Mouse (Mus musculus) intestine, embryonic 16.5 days (tissue): ENCODE data around the gene Nr6a1. TPM values are rescaled to one million over a fixed set of nuclear protein-coding genes. Genes with fewer than 3 reads are reported as not detected.
A peak's percentile ranks its signal among the peaks of the same experiment; 100 is the strongest.

Source experiments
- ATAC-seq: fragments of 200-750 bp; cut with Nextera tagmentation; 2 replicates; pipeline ENCODE4 v1.8.0; 2017; ENCODE audit warnings: moderate TSS enrichment, moderate library complexity
- H3K27ac ChIP-seq: fragments of 300-500 bp; sonication (generic); 2 replicates; pipeline ENCODE4 v1.5.1; 2014; ENCODE audit warnings: mild to moderate bottlenecking, low read length
- H3K27me3 ChIP-seq: fragments of 300-500 bp; sonication (generic); replicated peaks from 2 replicates; pipeline ENCODE4 v1.6.1; 2014; ENCODE audit warnings: low read length, control low read depth, mixed read lengths; ENCODE audit not compliant: control insufficient read depth, insufficient read depth
- H3K36me3 ChIP-seq: fragments of 300-500 bp; sonication (generic); 2 replicates; pipeline ENCODE4 v1.6.1; 2014; ENCODE audit warnings: low read length, control low read depth; ENCODE audit not compliant: control insufficient read depth, insufficient read depth
- H3K4me1 ChIP-seq: fragments of 300-500 bp; sonication (generic); 2 replicates; pipeline ENCODE4 v1.6.1; 2014; ENCODE audit warnings: low read length, control low read depth, mixed read lengths; ENCODE audit not compliant: control insufficient read depth, insufficient read depth
- H3K4me2 ChIP-seq: fragments of 300-500 bp; sonication (generic); 2 replicates; pipeline ENCODE4 v1.6.1; 2014; ENCODE audit warnings: low read depth, low read length, control low read depth
- H3K4me3 ChIP-seq: fragments of 300-500 bp; sonication (generic); 2 replicates; pipeline ENCODE4 v1.5.1; 2014; ENCODE audit warnings: mild to moderate bottlenecking, low read length
- H3K9ac ChIP-seq: fragments of 300-500 bp; sonication (generic); 2 replicates; pipeline ENCODE4 v1.6.1; 2014; ENCODE audit warnings: low read depth, low read length
- H3K9me3 ChIP-seq: fragments of 300-500 bp; sonication (generic); 2 replicates; pipeline ENCODE4 v1.6.1; 2016; ENCODE audit warnings: low read length, control low read depth; ENCODE audit not compliant: control insufficient read depth
- WGBS: fragments of 180-500 bp; shearing (Covaris S2); extraction: QIAGEN DNeasy Blood & Tissue Kit; methylation state at CpG from one replicate; pipeline ENCODE4 v1.1.7; 2014; 5-methylcytosine and 5-hydroxymethylcytosine counted together
- polyA plus RNA-seq: library from polyadenylated mRNA; unstranded; fragments of >200 nt; fragmentation: Nextera tagmentation; extraction: Ambion mirVana; gene quantifications from 2 replicates; pipeline ENCODE4 v1.2.1, GENCODE M21; 2015

The Nr6a1 gene
- polyA plus RNA-seq, 1 experiment from 2014 or later, result 1.7 TPM

DNA sequence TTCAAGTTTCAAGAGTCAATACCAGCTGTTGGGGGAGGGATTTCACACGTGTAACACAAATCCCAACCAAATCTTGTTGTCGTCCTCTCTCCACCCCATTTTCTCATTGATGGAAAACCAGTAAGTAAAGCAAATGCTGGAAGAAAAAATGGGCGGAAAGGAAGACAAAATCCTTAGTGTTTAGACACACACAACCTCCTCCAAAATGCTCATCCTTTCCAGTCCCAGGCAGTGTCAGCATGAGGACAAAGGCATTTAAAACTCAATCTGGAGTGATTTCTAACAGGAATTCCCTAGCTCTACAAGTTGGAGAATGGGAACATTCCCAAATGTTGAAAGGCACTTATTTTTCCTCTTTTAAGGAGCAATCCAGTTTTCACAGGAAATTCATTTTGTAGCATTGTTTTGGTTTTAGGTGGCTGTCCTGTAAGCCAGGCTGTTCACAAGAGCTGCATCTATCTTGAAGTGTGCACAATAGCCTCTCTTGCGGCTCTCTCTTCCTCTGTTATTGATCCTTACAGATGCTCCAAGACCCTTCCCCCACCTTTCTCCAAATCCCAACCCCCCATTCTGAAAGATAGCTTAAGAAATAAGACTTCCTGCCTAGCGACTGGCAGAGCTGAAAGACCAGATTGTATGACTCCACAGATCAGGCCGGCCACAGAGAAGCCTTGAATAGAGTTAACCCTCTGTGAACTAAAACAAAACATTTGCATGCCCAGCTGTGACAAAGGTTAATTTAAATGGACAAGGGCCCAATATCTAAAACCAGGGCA, 145.4 kb downstream of the Nr6a1 start:
- no peaks in the 10 kb centered on the region for H3K9me3 ChIP-seq
- ATAC-seq, result 0 out of 2 replicates have a peak, but pooled peaks have one; percentile 28
- H3K9ac ChIP-seq, result no peak overlapping the region
- no peak overlapping the region for H3K4me3 ChIP-seq
- H3K4me2 ChIP-seq, result no peak overlapping the region
- peaks cover 6% of the 10 kb centered on the region; the same call in 1 of the 2 replicates for H3K4me1 ChIP-seq
- 21% methylated on average over 6 of the region's 6 CpGs for WGBS
- H3K27ac ChIP-seq, result no peak overlapping the region
- H3K27me3 ChIP-seq, result no peaks in the 10 kb centered on the region
- H3K36me3 ChIP-seq, result no peaks in the 10 kb centered on the region

DNA sequence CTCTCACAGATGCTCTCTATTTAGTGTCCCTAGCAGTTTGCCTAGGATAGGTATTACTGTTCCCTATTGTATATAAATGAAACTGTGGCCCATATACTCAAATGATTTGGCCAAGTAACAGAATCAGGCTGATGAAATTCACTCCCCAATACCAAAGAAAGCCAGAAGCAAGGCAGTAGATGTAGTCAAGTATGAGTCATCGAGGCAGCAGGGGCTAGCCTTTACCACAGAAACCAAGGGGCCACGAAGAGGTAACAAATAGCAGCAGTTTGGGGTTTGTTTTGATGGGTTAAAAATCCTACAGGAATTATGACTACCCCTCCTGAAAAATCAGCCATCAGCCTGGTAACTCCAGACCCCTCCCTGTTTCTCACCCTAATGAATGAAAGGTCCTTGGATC, 147.5 kb downstream of the Nr6a1 start:
- no peaks in the 10 kb centered on the region for H3K36me3 ChIP-seq
- H3K9ac ChIP-seq, result no peak overlapping the region
- no peaks in the 10 kb centered on the region for H3K9me3 ChIP-seq
- no peak overlapping the region for H3K4me2 ChIP-seq
- no peak overlapping the region for H3K27ac ChIP-seq
- no peak for ATAC-seq
- 0 out of 2 replicates have a peak, but pooled peaks cover 3% of the 10 kb centered on the region for H3K4me1 ChIP-seq
- WGBS, result 90% methylated on average over 2 of the region's 2 CpGs
- H3K4me3 ChIP-seq, result no peak overlapping the region
- H3K27me3 ChIP-seq, result no peaks in the 10 kb centered on the region

DNA sequence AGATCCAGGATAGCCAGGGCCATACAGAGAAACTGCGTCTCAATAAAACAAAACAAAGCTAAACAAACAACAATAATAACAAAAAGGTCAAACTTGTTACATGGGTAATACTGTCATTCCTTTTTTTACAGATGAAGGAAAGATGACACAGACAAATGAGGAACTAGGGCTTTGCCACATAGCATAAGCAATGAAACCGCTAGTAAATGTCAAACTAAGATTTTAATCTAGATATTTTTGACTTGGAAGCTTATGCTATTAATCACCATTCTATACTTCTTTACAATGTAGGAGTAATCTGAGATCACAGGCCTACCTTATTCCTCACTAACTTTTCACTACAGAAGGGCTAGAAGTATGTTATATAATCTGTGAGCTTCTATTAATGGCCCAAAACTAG, 150.2 kb downstream of the Nr6a1 start:
- no peaks in the 10 kb centered on the region for H3K36me3 ChIP-seq
- no peak for ATAC-seq
- no peaks in the 10 kb centered on the region for H3K27me3 ChIP-seq
- WGBS, result 88% methylated on average over 2 of the region's 2 CpGs
- H3K4me1 ChIP-seq, result 0 out of 2 replicates have a peak, but pooled peaks cover 1% of the 10 kb centered on the region
- H3K9me3 ChIP-seq, result no peaks in the 10 kb centered on the region
- H3K4me2 ChIP-seq, result no peak overlapping the region
- no peak overlapping the region for H3K9ac ChIP-seq
- no peak overlapping the region for H3K4me3 ChIP-seq
- no peak overlapping the region for H3K27ac ChIP-seq

DNA sequence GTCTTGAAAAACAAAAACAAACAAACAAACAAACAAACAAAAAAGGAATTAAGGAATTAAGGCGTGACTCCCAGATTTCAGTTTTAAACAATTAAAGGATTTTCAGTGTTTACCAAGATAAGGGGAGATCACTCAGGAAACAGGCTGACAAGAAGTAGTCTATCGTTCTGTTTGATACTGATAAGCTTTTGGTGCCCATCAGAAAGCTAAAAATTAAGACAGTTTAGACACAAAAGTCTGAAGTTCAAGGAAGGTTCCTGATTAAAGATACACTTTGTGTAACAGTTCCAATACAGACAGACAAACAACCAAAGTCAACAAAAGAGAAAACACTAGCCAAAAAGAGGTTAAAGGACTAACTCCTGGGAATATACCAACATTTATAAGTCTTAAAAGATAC, 152.6 kb downstream of the Nr6a1 start:
- H3K36me3 ChIP-seq, result no peaks in the 10 kb centered on the region
- H3K9ac ChIP-seq, result no peak overlapping the region
- no peak overlapping the region for H3K4me3 ChIP-seq
- ATAC-seq, result no peak
- H3K9me3 ChIP-seq, result no peaks in the 10 kb centered on the region
- no peak overlapping the region for H3K27ac ChIP-seq
- no peak overlapping the region for H3K4me2 ChIP-seq
- H3K4me1 ChIP-seq, result peaks cover 3% of the 10 kb centered on the region; the same call in 1 of the 2 replicates
- H3K27me3 ChIP-seq, result no peaks in the 10 kb centered on the region
- WGBS, result 74% methylated on average over 2 of the region's 2 CpGs

DNA sequence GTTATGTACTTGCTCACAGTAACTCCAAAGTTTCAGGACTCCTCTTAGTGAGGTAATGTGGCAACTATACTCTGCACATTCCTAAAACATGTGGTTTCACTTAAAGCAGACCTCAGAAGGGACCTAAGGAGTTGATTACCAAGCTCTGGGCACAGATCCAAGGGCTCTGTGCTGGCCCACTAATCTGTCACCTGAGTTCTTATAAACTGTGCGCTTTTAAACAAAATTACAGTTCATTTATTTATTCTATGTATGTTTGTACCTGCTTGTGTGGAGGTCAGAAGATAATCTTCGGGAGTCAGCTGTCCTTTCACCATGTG, 156.1 kb downstream of the Nr6a1 start:
- WGBS, result 39% methylated on average over 2 of the region's 2 CpGs
- no peaks in the 10 kb centered on the region for H3K9me3 ChIP-seq

DNA sequence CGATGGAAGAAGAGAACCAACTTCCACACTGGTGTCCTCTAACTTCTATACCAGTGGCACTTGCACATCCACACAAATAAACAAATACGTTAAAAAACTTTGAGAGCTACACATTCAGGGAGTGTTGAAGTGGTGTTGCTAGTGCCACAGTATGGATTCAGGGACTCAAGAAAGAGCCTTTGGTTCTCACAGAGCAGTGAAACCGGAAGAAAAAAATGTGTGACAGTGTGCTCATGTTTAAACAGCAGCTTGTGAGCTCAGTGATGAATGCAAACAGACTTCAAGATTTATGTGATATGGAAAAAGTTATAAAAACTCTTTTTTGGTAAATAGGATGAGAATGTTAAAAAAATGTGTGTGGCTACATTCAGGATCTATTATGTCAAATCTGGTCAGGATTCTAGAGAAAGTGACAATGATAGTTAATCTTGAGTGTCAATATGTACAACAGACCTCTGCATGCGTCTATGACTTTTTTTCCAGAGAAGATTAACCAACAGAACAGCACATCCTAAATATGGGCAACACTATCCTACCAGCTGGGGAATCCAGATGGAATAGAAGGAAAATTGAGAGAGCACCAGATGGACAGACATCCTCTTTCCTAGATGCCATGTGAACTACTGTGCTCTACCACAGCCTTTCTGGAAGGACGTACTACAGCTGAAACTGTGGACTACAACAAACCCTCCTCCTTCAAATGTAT, 156.6 kb downstream of the Nr6a1 start:
- Histone ChIP-seq H3K36me3 (no peaks in the 10 kb centered on the region), H3K27me3 (no peaks in the 10 kb centered on the region), H3K9ac (no peak overlapping the region), H3K27ac (no peak overlapping the region), H3K4me2 (no peak overlapping the region), H3K9me3 (no peaks in the 10 kb centered on the region), H3K4me3 (no peak overlapping the region), H3K4me1 (peaks cover 3% of the 10 kb centered on the region; the same call in 1 of the 2 replicates)
- no peak for ATAC-seq
- WGBS, result 57% methylated on average over 5 of the region's 5 CpGs

More for the DNA sequence above, 156.1 kb downstream of the Nr6a1 start:
- Histone ChIP-seq H3K4me3 (no peak overlapping the region), H3K4me1 (peaks cover 3% of the 10 kb centered on the region; the same call in 1 of the 2 replicates), H3K9ac (no peak overlapping the region), H3K36me3 (no peaks in the 10 kb centered on the region), H3K4me2 (no peak overlapping the region), H3K27ac (no peak overlapping the region), H3K27me3 (no peaks in the 10 kb centered on the region)
- ATAC-seq, result no peak

DNA sequence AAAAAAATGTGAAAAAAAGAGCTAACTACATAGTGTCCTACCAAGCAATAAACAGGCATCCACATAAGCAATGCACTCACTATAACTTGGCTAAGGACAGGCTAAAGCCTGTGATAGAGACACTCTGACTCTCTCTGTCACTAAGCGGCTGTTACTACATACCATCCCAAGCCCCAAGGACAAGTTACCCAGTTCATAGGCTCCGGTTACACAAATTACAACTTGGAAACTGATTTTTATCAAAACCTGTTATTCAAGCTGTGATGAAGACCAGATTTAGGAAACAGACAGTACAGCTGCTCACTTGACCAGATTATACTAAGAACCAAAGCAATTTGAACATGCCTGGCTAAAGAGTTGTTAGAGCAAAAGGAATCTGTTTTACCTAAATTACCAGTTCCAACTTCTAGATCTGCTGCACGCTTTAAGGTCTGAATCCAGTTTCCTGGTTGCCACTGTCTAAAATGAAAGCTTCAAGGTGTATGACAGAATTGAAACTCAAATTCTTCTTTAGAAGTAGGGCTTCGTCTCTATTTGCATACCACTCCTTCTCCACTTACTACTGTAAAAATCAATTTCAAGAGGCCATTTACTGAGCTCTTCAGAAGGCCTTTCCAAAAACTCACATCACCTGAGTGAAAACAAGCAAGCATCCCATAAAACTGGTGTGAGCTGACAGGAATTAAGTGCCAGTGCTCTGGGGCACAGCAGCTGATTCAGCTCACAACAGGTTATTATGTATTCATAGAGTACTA, 160.1 kb downstream of the Nr6a1 start:
- H3K4me1 ChIP-seq, result peaks cover 3% of the 10 kb centered on the region; the same call in 1 of the 2 replicates
- no peak overlapping the region for H3K27ac ChIP-seq
- H3K4me2 ChIP-seq, result no peak overlapping the region
- 69% methylated on average over 4 of the region's 4 CpGs for WGBS
- no peak overlapping the region for H3K4me3 ChIP-seq
- ATAC-seq, result no peak
- no peaks in the 10 kb centered on the region for H3K9me3 ChIP-seq
- H3K27me3 ChIP-seq, result no peaks in the 10 kb centered on the region
- H3K9ac ChIP-seq, result no peak overlapping the region
- no peaks in the 10 kb centered on the region for H3K36me3 ChIP-seq

DNA sequence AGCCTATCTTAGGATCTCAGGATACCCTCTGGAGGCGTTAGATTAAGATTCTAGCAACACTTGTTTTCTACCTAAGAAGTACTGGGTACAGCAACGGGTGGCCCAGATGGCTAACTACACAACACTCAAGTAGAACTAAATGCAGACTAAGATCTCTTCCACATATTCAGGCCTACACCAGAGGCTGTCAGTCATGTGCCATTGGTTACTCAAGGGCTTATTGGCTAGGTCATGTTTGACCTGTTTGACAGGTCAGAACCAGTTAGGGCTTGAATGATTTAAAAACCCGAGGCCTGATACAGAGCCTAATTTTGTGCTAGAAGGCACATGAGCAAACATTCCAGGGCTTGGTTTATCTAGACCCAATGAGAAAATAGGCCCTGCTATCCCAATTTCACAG, 187.6 kb downstream of the Nr6a1 start:
- Histone ChIP-seq H3K36me3 (no peaks in the 10 kb centered on the region), H3K27me3 (no peaks in the 10 kb centered on the region), H3K4me2 (no peak overlapping the region), H3K9ac (no peak overlapping the region), H3K4me1 (no peaks in the 10 kb centered on the region), H3K27ac (no peak overlapping the region), H3K4me3 (no peak overlapping the region), H3K9me3 (no peaks in the 10 kb centered on the region)
- 70% methylated on average over 3 of the region's 3 CpGs for WGBS
- ATAC-seq, result no peak

DNA sequence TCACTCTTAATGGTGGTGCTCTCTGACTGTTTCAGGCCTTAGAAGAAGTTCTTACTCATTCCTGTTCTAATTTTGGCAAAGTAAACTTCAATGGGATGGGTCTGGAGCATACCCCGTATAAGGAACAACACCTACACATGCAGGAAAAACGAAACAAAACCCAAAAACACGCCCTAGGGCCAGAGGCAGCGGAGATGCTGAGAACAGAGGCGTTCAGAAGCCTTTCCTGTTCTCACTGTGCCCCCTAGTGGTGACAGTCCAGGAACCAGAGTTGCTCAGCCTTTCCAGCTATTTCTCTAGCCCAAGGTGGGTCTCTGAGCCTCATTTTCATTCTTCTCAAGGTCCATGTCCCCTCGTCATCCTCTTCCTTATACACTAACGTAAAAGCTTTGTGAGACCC, 188.1 kb downstream of the Nr6a1 start:
- Histone ChIP-seq H3K9me3 (no peaks in the 10 kb centered on the region), H3K36me3 (no peaks in the 10 kb centered on the region), H3K27ac (no peak overlapping the region), H3K27me3 (no peaks in the 10 kb centered on the region), H3K4me1 (no peaks in the 10 kb centered on the region), H3K4me2 (no peak overlapping the region), H3K9ac (no peak overlapping the region), H3K4me3 (no peak overlapping the region)
- WGBS, result 25% methylated on average over 7 of the region's 7 CpGs
- ATAC-seq, result peak; percentile 56
